Mouse (Mus musculus): ENCODE results near the gene Gm10643.

GRCm38 (mm10) chr8:84039050-84039449, 25.9 kb downstream of the Gm10643 start:
- TF ChIP-seq CTCF (IDR thresholded peaks at IDR 0.05; ENCODE audit: borderline replicate concordance, control insufficient read depth, extremely low read depth, insufficient read depth, low read length, poor library complexity) (peak; percentile 67; the same call in 1 of the 2 replicates), POLR2A (IDR thresholded peaks at IDR 0.05; ENCODE audit: control insufficient read depth, extremely low read depth, insufficient read depth, low read length, poor library complexity) (0 out of 2 replicates have a peak, but pooled peaks have one; percentile 29)
